Mouse (Mus musculus) embryonic fibroblast, embryonic 13.5 days (primary cell): ENCODE measurements around the gene Rhoj.

Experiments used
- CTCF ChIP-seq: IDR thresholded peaks from 2 replicates; pipeline ENCODE4 v1.5.1; 2011; ENCODE audit warnings: mild to moderate bottlenecking, control low read depth, low read length, moderate library complexity, borderline replicate concordance; ENCODE audit not compliant: insufficient read depth
- POLR2A ChIP-seq: IDR thresholded peaks from 2 replicates; pipeline ENCODE4 v1.6.1; 2011; ENCODE audit warnings: low read depth, mild to moderate bottlenecking, control low read depth, low read length, moderate library complexity

DNA sequence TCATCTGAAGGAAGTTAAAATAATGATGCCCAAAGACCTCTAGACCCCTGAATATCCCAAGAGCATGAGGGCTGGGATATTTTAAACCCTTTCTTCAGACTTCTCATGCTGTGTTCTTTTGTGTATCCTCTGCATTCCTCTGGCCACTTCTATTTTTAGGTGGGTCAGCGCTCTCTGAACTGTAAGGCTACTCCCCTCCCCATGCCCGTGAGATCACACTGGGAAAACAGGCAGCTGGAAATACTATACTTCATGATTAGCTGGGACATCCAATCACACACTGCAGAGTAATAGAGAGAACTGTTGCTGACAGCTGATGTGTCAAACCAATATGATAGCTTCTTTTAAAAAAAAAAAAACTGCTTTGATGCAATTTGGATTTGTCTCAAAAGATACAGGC lies 51.4 kb downstream of the Rhoj start:
- no peak for TF ChIP-seq POLR2A
- no peak for TF ChIP-seq CTCF
